Mouse (Mus musculus) kidney, adult 2 months (tissue): ENCODE data around the gene Sptb.

Experiments
- CTCF ChIP-seq: fragments of 200-500 bp; conservative IDR thresholded peaks from 2 replicates; pipeline ENCODE4 v1.5.1; 2011; ENCODE audit warnings: low read depth, mild to moderate bottlenecking, control low read depth, low read length, moderate library complexity, mixed read lengths; ENCODE audit not compliant: insufficient read depth, insufficient read length
- POLR2A ChIP-seq: fragments of 200-500 bp; IDR thresholded peaks from one replicate; pipeline ENCODE4 v1.6.1; 2011; ENCODE audit warnings: low read depth, low read length, control low read depth

GRCm38 (mm10) chr12:76536591-76537153, 173.7 kb downstream of the Sptb start:
- TF ChIP-seq CTCF = no peak
- no peak for TF ChIP-seq POLR2A
